Mouse (Mus musculus): Measurements from ENCODE around the gene Grik1.

Grik1 gene

DNA sequence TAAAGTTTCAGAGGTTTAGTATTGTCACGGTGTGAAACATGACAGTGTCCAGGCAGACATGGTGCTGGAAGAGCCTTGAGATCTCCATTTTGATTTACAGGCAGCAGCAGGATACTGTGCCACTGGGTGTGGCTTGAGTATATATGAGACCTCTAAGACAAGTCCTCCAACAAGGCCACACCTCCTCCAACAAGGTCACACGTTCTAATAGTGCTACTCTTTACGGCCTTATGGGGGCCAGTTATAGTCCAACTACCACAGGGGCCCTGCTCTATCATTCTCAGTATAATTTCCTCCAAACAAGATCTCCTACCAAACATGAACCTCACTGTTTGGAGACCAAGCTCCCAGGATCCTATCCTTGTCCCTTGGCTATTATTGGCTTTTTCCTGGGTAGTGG is 441.3 kb downstream of the Grik1 start:
- no peak for DNase-seq

All from cerebellum, adult 9-10 months (tissue).